Mouse (Mus musculus) myocyte (in vitro differentiated cells): Measurements from ENCODE around the gene Dpf1. TPM values are rescaled to one million over a fixed set of nuclear protein-coding genes. Genes with fewer than 3 reads are reported as not detected.

Source experiments
- H3K27me3 ChIP-seq: one replicate; pipeline ENCODE4 v1.6.1; 2011; ENCODE audit not compliant: control insufficient read depth, insufficient read depth, insufficient read length
- H3K36me3 ChIP-seq: one replicate; pipeline ENCODE4 v1.6.1; 2011; ENCODE audit not compliant: control insufficient read depth, insufficient read depth
- H3K4me2 ChIP-seq: one replicate; pipeline ENCODE4 v1.6.1; 2011; ENCODE audit warnings: low read depth, control low read depth
- H3K4me3 ChIP-seq: one replicate; pipeline ENCODE4 v1.5.1; 2011; ENCODE audit warnings: mild to moderate bottlenecking, control low read depth, moderate library complexity
- H3K79me2 ChIP-seq: one replicate; pipeline ENCODE4 v1.6.1; 2011; ENCODE audit not compliant: control insufficient read depth, insufficient read depth
- H3ac ChIP-seq: one replicate; pipeline ENCODE4 v1.6.1; 2011; ENCODE audit not compliant: control insufficient read depth, insufficient read length
- CEBPB ChIP-seq: IDR thresholded peaks from 2 replicates; pipeline ENCODE4 v1.6.1; 2011; ENCODE audit warnings: mild to moderate bottlenecking, moderate library complexity; ENCODE audit not compliant: poor library complexity, insufficient read depth, severe bottlenecking
- E2F4 ChIP-seq: IDR thresholded peaks from one replicate; pipeline ENCODE4 v1.6.1; 2011; ENCODE audit warnings: mild to moderate bottlenecking, control low read depth, moderate library complexity; ENCODE audit not compliant: insufficient read depth
- MAX ChIP-seq: IDR thresholded peaks from one replicate; pipeline ENCODE4 v1.6.1; 2011; ENCODE audit warnings: low read depth, mild to moderate bottlenecking, control low read depth
- MYOD1 ChIP-seq, 3 experiments: IDR thresholded peaks; one replicate each; pipeline ENCODE4 v1.6.1; 2011; ENCODE audit warnings: control low read depth in 2 of 3, low read depth in 2 of 3, mild to moderate bottlenecking in 2 of 3, moderate library complexity in 1 of 3; ENCODE audit not compliant: insufficient read length in 2 of 3, control insufficient read depth in 1 of 3
- MYOG ChIP-seq, 3 experiments: IDR thresholded peaks; one replicate each; pipeline ENCODE4 v1.6.1; 2011; ENCODE audit warnings: control low read depth in 2 of 3, low read depth in 2 of 3, mild to moderate bottlenecking in 2 of 3; ENCODE audit not compliant: insufficient read length in 2 of 3, control insufficient read depth in 1 of 3, insufficient read depth in 1 of 3
- POLR2A ChIP-seq: IDR thresholded peaks from one replicate; pipeline ENCODE4 v1.6.1; 2011; ENCODE audit warnings: low read depth, mild to moderate bottlenecking, control low read depth, moderate library complexity; ENCODE audit not compliant: insufficient read length
- POLR2AphosphoS2 ChIP-seq: IDR thresholded peaks from one replicate; pipeline ENCODE4 v1.6.1; 2011; ENCODE audit warnings: low read depth, control low read depth; ENCODE audit not compliant: insufficient read length
- REST ChIP-seq: IDR thresholded peaks from one replicate; pipeline ENCODE4 v1.6.1; 2011; ENCODE audit warnings: mild to moderate bottlenecking, control low read depth, moderate library complexity; ENCODE audit not compliant: insufficient read depth, insufficient read length
- SRF ChIP-seq: IDR thresholded peaks from one replicate; pipeline ENCODE4 v1.6.1; 2011; ENCODE audit warnings: low read depth; ENCODE audit not compliant: control insufficient read depth, insufficient read length
- TCF12 ChIP-seq: IDR thresholded peaks from one replicate; pipeline ENCODE4 v1.6.1; 2011; ENCODE audit warnings: mild to moderate bottlenecking, control low read depth; ENCODE audit not compliant: poor library complexity, insufficient read depth, severe bottlenecking
- TCF3 ChIP-seq: IDR thresholded peaks from one replicate; pipeline ENCODE4 v1.6.1; 2011; ENCODE audit warnings: low read depth, control low read depth; ENCODE audit not compliant: insufficient read length
- USF1 ChIP-seq: IDR thresholded peaks from one replicate; pipeline ENCODE4 v1.6.1; 2011; ENCODE audit warnings: low read depth, mild to moderate bottlenecking, control low read depth, moderate library complexity
- polyA plus RNA-seq: library from polyadenylated mRNA; unstranded; fragments of >200 nt; fragmentation: generic; extraction: Trizol; gene quantifications from one replicate; pipeline ENCODE4 v1.2.1, GENCODE M21; 2012; ENCODE audit warnings: missing spikeins

Dpf1 gene
- polyA plus RNA-seq, 1 experiment = 3.4 TPM

- H3K4me3 ChIP-seq = no peak within 1 kb of the TSS
- no peaks in the 10 kb centered on the region for H3K36me3 ChIP-seq
- H3ac ChIP-seq = no peak within 1 kb of the TSS
- H3K79me2 ChIP-seq = no peaks in the 10 kb centered on the region
- H3K27me3 ChIP-seq = peaks cover 24% of the 10 kb centered on the region
- H3K4me2 ChIP-seq = no peak within 1 kb of the TSS
- no peak for TF ChIP-seq USF1
- no peak for TF ChIP-seq TCF3
- TF ChIP-seq MAX = no peak
- TF ChIP-seq POLR2A = no peak
- TF ChIP-seq SRF = no peak
- no peak for TF ChIP-seq MYOD1 (IDR thresholded peaks at IDR 0.05; ENCODE audit: control insufficient read depth in 1 of 3, insufficient read length in 2 of 3, low read depth in 2 of 3)
- no peak for TF ChIP-seq TCF12
- TF ChIP-seq MYOG (IDR thresholded peaks at IDR 0.05; ENCODE audit: control insufficient read depth in 1 of 3, insufficient read depth in 1 of 3, insufficient read length in 2 of 3, low read depth in 2 of 3) = no peak
- no peak for TF ChIP-seq REST
- no peak for TF ChIP-seq POLR2AphosphoS2
- no peak for TF ChIP-seq CEBPB
- no peak for TF ChIP-seq E2F4
Measured at GRCm38 (mm10) chr7:29281201-29282073, 22.3 kb upstream of the Dpf1 start, which contains the start of gene Spint2. TSS of gene Spint2 (minus strand) at chr7:29281912.

- no peak for TF ChIP-seq CEBPB
- TF ChIP-seq MYOD1 (IDR thresholded peaks at IDR 0.05; ENCODE audit: control insufficient read depth in 1 of 3, insufficient read length in 2 of 3, low read depth in 2 of 3) = no peak
- TF ChIP-seq REST = no peak
- TF ChIP-seq POLR2A = no peak
- no peak for TF ChIP-seq MAX
- no peak for TF ChIP-seq TCF3
- TF ChIP-seq USF1 = no peak
- no peak for TF ChIP-seq TCF12
- no peak for TF ChIP-seq E2F4
- H3K4me2 ChIP-seq = no peak overlapping the region
- no peak overlapping the region for H3K4me3 ChIP-seq
- no peaks in the 10 kb centered on the region for H3K79me2 ChIP-seq
- H3K27me3 ChIP-seq = peaks cover 24% of the 10 kb centered on the region
- H3K36me3 ChIP-seq = no peaks in the 10 kb centered on the region
- H3ac ChIP-seq = no peak overlapping the region
Measured at GRCm38 (mm10) chr7:29282074-29282554, 21.6 kb upstream of the Dpf1 start.

DNA sequence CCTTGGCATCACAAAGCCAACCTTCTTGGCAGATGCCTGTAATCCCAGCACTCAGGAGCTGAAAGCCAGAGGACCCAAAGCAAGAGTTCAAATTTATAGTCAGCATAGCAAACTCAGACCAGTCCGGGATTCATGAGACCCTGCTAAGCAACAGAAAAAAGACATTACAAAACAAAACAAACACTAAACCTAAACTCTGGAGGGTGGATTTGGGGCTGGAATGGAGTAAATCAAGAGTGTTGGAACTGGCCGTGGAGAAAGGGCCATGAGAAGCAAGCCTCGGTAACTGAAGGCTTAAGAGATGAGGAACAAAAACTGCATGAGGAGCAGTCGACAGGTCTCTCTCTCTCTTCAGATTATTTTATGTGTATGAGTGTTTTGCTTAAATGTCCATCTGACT lies 19.9 kb upstream of the Dpf1 start:
- Histone ChIP-seq H3K36me3 (no peaks in the 10 kb centered on the region), H3K27me3 (peaks cover 24% of the 10 kb centered on the region), H3K4me2 (no peak overlapping the region), H3K4me3 (no peak overlapping the region), H3K79me2 (no peaks in the 10 kb centered on the region), H3ac (no peak overlapping the region)
- TF ChIP-seq POLR2A (no peak), REST (no peak), MYOG (IDR thresholded peaks at IDR 0.05; ENCODE audit: control insufficient read depth in 1 of 3, insufficient read depth in 1 of 3, insufficient read length in 2 of 3, low read depth in 2 of 3) (no peak), MAX (no peak), SRF (no peak), MYOD1 (IDR thresholded peaks at IDR 0.05; ENCODE audit: control insufficient read depth in 1 of 3, insufficient read length in 2 of 3, low read depth in 2 of 3) (no peak), TCF12 (no peak), E2F4 (no peak), USF1 (no peak)

DNA sequence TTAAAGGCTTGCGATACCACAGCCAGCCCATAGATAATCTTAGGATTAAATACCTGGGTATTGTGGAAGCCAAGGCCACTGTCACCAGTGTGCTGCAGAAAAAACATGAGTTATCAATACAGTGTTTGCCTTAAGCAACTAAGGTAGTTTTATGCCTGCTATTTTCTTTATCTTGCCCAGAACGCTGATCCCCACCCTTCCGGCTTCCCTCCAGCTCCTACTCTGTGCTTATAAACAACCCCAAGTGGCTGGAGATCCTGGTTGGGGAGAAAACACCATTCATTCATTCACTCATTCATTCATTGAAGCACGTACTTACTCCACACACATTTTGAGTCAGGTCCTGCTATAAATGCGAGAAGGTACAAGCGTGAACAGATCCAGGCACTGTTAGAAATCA lies 19.2 kb upstream of the Dpf1 start:
- no peaks in the 10 kb centered on the region for H3K79me2 ChIP-seq
- peaks cover 24% of the 10 kb centered on the region for H3K27me3 ChIP-seq
- no peak overlapping the region for H3ac ChIP-seq
- TF ChIP-seq SRF (no peak), MYOG (IDR thresholded peaks at IDR 0.05; ENCODE audit: control insufficient read depth in 1 of 3, insufficient read depth in 1 of 3, insufficient read length in 2 of 3, low read depth in 2 of 3) (no peak), POLR2A (no peak), MYOD1 (IDR thresholded peaks at IDR 0.05; ENCODE audit: control insufficient read depth in 1 of 3, insufficient read length in 2 of 3, low read depth in 2 of 3) (no peak)
- H3K36me3 ChIP-seq = no peaks in the 10 kb centered on the region
- no peak overlapping the region for H3K4me2 ChIP-seq
- no peak overlapping the region for H3K4me3 ChIP-seq

GRCm38 (mm10) chr7:29287481-29287880 lies 16.3 kb upstream of the Dpf1 start:
- peaks cover 7% of the 10 kb centered on the region for H3K27me3 ChIP-seq
- no peak overlapping the region for H3K4me2 ChIP-seq
- H3K36me3 ChIP-seq = no peaks in the 10 kb centered on the region

More at GRCm38 (mm10) chr7:29287481-29287880, 16.3 kb upstream of the Dpf1 start:
- TF ChIP-seq SRF (no peak), POLR2AphosphoS2 (no peak), REST (no peak), MAX (no peak), USF1 (no peak), TCF12 (no peak), MYOG (IDR thresholded peaks at IDR 0.05; ENCODE audit: control insufficient read depth in 1 of 3, insufficient read depth in 1 of 3, insufficient read length in 2 of 3, low read depth in 2 of 3) (no peak), TCF3 (no peak), MYOD1 (IDR thresholded peaks at IDR 0.05; ENCODE audit: control insufficient read depth in 1 of 3, insufficient read length in 2 of 3, low read depth in 2 of 3) (no peak), CEBPB (no peak), POLR2A (no peak), E2F4 (no peak)
- H3ac ChIP-seq = no peak overlapping the region
- no peaks in the 10 kb centered on the region for H3K79me2 ChIP-seq
- H3K4me3 ChIP-seq = no peak overlapping the region
